Mouse (Mus musculus) embryonic fibroblast, embryonic 13.5 days (primary cell): ENCODE data around the gene Zfr2.

Experiments used
- CTCF ChIP-seq: IDR thresholded peaks from 2 replicates; pipeline ENCODE4 v1.5.1; 2011; ENCODE audit warnings: mild to moderate bottlenecking, control low read depth, low read length, moderate library complexity, borderline replicate concordance; ENCODE audit not compliant: insufficient read depth
- POLR2A ChIP-seq: IDR thresholded peaks from 2 replicates; pipeline ENCODE4 v1.6.1; 2011; ENCODE audit warnings: low read depth, mild to moderate bottlenecking, control low read depth, low read length, moderate library complexity

DNA sequence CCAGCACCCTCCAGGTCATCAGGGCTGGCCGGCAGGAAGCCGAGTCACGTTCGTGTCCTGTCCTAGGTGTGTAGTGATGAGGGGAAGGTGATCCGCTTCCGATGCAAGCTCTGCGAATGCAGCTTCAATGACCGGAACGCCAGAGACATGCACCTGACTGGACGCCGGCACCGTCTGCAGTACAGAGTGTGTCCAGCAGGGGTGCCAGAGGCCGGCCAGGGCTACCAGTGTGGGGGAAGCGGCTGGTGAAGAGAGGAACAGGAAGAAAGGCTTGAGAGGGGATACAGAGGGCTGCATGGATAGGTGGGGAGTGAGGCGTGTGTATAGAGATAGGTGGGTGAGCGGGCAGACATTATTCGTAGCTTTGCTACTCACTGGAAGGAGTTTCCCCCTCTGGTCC, 11.6 kb downstream of the Zfr2 start:
- TF ChIP-seq CTCF: peak; percentile 72; the same call in 1 of the 2 replicates
- TF ChIP-seq POLR2A: no peak
